Mouse (Mus musculus) G1E (cell line): Measurements from ENCODE around the gene Aplp1.

Experiments
- CTCF ChIP-seq: IDR thresholded peaks from 2 replicates; pipeline ENCODE4 v1.5.1; 2012; ENCODE audit warnings: low read depth, low read length, inconsistent platforms, mixed read lengths
- GATA1 ChIP-seq: IDR thresholded peaks from 2 replicates; pipeline ENCODE4 v1.6.1; 2012; ENCODE audit warnings: borderline replicate concordance, low read length, inconsistent platforms, mixed read lengths
- POLR2AphosphoS5 ChIP-seq: IDR thresholded peaks from 2 replicates; pipeline ENCODE4 v1.6.1; 2012; ENCODE audit warnings: low read depth, low read length, inconsistent platforms; ENCODE audit not compliant: insufficient replicate concordance
- TAL1 ChIP-seq: conservative IDR thresholded peaks from 2 replicates; pipeline ENCODE4 v1.6.1; 2012; ENCODE audit warnings: low read depth, low read length, inconsistent platforms, mixed read lengths

GRCm38 (mm10) chr7:30434701-30435100 is 10.6 kb downstream of the Aplp1 start:
- TF ChIP-seq CTCF (no peak), GATA1 (no peak), POLR2AphosphoS5 (no peak), TAL1 (no peak)
